Mouse (Mus musculus) frontal cortex, postnatal 36 days (tissue): ENCODE measurements around the gene Naaladl2.

Experiments
- DNase-seq, 2 experiments: peaks; one replicate each; pipeline ENCODE4 v3.0.0; 2022; ENCODE audit warnings: low spot score in 2 of 2

Naaladl2 gene

DNA sequence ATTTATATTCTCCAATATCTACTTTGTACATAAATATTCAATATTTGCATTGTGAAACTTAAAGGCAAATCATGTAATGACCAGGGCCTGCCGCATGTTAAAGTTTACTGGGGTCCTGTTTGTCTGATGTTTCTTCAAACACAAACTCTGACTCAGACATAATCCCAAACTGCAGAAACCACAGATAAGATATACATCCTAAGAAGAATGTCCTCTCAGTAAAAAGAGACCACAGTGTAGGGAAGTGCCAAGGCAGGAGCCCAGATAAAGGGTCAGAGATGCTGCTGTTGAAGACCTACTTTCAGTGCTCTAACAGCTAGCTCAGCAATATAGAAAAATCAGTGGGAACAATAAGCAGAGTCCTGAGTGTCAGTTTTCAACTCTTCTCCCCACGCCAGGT lies 201.9 kb downstream of the Naaladl2 start:
- no peak for DNase-seq

DNA sequence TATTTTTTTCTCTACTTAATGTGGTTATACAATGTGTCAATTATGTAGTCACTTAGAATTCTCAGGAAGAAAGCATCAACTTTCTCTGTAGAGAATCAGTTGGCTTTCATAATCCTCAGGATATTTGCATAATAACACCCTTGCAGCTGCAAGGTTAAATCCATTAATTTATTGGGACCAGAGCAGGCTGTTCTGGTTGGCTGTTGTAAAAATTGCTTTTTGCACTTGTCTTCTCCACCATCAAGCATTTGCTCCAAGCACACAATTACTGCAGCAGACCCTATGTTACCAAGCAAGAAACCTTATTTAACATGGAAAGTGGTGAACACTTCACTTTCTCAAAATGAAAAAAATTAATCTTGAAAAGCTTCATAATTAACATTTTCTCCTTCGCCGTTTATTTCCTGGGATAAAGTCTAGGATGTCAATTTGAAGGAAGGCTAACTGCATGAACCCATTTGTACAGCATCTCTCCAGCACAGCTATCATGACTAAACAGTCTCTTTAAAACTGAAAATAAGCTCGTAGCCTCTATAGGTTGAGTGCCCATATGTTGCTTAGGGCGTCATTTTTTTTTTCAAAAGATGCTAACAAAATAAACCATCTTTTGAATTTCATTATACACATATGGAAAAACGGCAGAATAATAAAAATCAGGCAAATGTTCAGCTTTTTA lies 205.4 kb downstream of the Naaladl2 start:
- DNase-seq = no peak

DNA sequence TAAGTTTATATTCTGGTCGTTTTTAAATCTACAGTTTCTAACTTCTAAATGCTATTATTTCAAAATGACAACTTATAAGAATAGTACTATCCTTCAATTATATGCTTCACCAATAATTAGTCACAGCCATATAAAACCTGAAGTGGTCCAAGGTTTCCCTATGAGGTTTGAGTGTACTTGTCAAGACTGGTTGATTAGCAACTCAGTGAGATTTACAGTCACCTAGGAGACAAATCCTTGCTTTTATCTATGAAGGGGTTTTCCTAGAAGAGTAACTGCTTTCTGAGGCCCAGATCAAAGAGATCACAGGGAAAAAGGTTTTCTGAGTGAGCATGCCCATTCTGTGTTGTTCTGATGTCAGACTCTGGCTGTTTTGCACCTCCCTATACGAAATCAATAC lies 222.2 kb downstream of the Naaladl2 start:
- no peak for DNase-seq

GRCm38 (mm10) chr3:24921401-24921800 lies 222.7 kb downstream of the Naaladl2 start:
- no peak for DNase-seq

GRCm38 (mm10) chr3:24905425-24905960 lies 238.6 kb downstream of the Naaladl2 start:
- no peak for DNase-seq

DNA sequence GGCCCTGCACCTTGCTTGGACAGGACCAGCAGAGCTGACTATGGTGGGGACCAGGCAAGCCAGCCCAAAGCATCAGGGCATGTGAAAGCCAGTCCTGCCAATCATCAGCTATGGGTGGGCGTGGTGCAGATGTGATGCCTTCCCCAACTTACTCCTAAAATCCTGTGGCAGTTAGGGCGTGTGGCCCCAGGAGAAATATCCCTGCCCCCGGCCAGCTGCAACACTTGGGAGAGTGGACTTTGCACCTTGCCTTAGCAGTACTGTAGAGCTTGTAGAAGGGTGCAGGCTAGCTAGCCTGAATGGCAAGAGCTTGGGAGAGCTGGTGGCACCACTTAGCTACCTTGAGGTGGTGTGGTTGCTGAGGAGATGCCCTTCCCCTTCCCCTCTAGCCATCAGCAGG lies 255.3 kb downstream of the Naaladl2 start:
- no peak for DNase-seq

GRCm38 (mm10) chr3:24872254-24872653 lies 271.8 kb downstream of the Naaladl2 start:
- DNase-seq = no peak

DNA sequence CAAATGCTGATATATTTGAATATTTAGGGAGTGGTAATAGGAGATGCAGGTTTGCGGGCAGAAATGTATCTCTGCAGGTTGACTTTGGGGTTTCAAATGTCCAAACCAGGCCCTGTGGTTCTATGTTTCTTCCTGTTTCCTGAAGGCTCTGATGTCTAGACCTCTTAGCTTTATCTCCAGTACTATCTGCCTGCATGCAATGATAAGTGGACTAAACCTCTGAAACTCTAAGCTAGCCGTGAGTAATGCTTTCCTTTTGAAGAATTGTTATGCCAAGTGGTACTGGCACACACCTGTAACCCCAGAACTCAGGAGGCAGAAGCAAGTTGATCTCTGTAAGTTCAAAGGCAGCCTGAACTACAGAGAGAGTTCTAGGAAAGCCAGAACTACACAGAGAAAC lies 291.1 kb downstream of the Naaladl2 start:
- no peak for DNase-seq

GRCm38 (mm10) chr3:24796739-24797138 lies 347.3 kb downstream of the Naaladl2 start:
- no peak for DNase-seq

- peak in 1 of 2 experiments; percentile 13 for DNase-seq
Measured at GRCm38 (mm10) chr3:24787451-24788148, 356.5 kb downstream of the Naaladl2 start.

GRCm38 (mm10) chr3:24784108-24784507 lies 360.0 kb downstream of the Naaladl2 start:
- no peak for DNase-seq

- DNase-seq = no peak
Measured at GRCm38 (mm10) chr3:24783462-24783829, 360.6 kb downstream of the Naaladl2 start.

GRCm38 (mm10) chr3:24782784-24783461 lies 361.1 kb downstream of the Naaladl2 start:
- no peak for DNase-seq

GRCm38 (mm10) chr3:24781687-24782086 lies 362.4 kb downstream of the Naaladl2 start:
- DNase-seq = no peak

DNA sequence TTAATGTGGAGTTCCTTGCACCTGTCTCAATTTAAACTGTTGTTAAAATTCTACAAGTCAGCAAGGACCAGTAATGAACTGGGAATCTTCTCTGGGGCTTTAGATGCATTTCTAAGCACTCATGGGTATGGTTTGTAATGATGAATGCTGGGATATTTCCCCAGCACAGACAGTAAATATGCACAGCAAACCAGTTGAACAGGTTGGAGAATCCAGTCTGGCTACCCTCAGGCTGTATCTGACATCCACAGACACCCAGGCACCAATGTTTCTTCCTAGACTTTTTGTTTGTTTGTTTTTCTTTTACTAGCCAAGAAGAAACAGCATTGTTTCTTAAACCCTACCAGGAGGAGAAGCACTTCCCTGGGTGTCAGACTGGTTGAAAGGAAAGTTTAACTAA lies 365.6 kb downstream of the Naaladl2 start:
- no peak for DNase-seq

DNA sequence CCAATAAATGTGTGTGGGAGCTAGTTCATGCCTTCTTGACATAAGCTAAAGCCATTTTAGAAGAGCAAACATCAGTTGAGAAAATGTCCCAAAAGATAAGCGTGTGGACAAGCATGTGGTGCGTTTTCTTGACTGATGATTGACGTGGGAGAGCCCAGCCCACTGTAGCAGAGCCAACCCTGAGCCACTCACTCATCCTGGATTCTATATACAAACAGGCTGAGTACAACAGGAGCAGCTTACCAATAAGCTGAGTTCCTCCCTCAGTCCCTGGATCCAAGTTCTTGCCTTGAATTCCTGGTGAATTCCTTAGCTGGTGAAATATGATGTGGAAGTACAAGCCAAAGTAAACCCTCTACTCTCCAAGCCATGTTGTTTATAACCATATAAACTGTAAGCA lies 395.0 kb downstream of the Naaladl2 start:
- no peak for DNase-seq

GRCm38 (mm10) chr3:24747182-24747856 lies 396.7 kb downstream of the Naaladl2 start:
- no peak for DNase-seq

DNA sequence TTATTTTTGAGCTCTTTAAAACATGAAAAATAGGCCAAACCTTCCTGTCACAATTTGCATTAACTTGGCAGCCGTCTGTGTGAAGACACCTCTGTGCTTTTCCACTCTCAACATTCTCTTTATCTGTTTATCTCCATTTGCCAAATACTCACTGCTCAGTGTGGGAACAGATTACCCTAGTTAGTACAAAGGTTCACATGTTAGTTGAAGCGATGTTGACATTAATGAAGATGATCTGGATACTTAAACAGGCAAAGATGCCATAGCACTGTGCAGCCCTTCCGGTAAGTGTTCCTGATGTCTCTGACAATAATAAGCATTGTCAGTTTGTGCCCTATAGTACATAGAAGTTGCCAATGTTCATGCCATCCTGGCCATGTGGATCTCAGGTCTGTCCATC lies 400.1 kb downstream of the Naaladl2 start:
- no peak for DNase-seq

GRCm38 (mm10) chr3:24719181-24719749 lies 424.8 kb downstream of the Naaladl2 start:
- DNase-seq = no peak

- DNase-seq = peak in 1 of 2 experiments; percentile 12
Measured at GRCm38 (mm10) chr3:24714770-24715169, 429.3 kb downstream of the Naaladl2 start.

GRCm38 (mm10) chr3:24705778-24706423 lies 438.2 kb downstream of the Naaladl2 start:
- no peak for DNase-seq
